Mouse (Mus musculus) G1E-ER4 (cell line): Measurements from ENCODE around the gene Gm49333. TPM values are rescaled to one million over a fixed set of nuclear protein-coding genes. Genes with fewer than 3 reads are reported as not detected.
"Not testable (repeated sequence)": the region's sequence is repeated elsewhere in the genome, so short reads cannot be mapped to it uniquely, and the experiment has no call there.

Experiments used
- GATA1 ChIP-seq: IDR thresholded peaks from one replicate; pipeline ENCODE4 v1.8.0; 2012; ENCODE audit warnings: low read length, inconsistent platforms
- polyA plus RNA-seq: library from polyadenylated mRNA; stranded (reverse); fragments of >175 nt; gene quantifications from 2 replicates; pipeline ENCODE4 v1.2.3, GENCODE M21; 2012

The Gm49333 gene
- polyA plus RNA-seq, 1 experiment, result not detected

GRCm38 (mm10) chr16:20653315-20653714 is 41.9 kb downstream of the Gm49333 start:
- TF ChIP-seq GATA1, result no peak

DNA sequence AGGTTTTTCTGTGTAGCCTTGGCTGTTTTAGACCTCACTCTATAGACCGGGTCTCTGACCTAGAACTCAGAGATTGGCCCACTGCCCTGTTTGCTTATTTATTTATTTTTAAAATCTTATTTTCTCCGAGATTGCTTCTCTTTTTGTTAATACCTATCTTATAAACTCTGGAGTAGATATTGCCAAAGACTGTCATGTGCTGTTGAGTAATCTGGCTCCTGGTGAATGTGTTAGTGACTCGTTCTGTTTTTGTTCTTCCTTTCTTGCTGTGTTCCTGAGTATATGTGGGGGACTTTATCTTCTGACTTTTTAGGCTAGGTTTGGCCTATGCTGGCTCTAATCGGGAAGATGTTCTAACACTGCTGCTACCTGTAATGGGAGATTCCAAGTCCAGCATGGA is 46.3 kb downstream of the Gm49333 start:
- no peak for TF ChIP-seq GATA1

- not testable (repeated sequence) for TF ChIP-seq GATA1
Measured at GRCm38 (mm10) chr16:20668013-20668412, 56.6 kb downstream of the Gm49333 start, which contains the start of gene Eif4g1. Eif4g1 (plus strand) TSS chr16:20668313.

DNA sequence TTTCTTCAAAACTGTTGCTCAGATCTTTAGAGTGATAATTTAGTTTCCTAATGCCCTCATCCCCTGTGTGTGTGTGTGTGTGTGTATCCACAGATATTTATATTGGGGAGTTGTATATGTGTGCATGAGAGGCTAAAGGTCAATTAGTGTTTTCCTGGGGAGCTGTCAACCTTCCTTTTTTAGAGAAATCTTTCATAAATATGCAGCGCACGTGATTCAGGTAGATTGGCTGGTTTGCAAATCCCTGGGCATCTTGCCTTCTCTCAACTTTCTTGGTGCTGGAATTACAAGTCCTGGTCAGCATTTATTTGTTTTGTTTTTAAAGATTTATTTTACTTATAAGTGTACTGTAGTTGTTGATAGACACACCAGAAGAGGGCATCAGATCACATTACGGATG is 58.9 kb downstream of the Gm49333 start:
- TF ChIP-seq GATA1, result no peak

DNA sequence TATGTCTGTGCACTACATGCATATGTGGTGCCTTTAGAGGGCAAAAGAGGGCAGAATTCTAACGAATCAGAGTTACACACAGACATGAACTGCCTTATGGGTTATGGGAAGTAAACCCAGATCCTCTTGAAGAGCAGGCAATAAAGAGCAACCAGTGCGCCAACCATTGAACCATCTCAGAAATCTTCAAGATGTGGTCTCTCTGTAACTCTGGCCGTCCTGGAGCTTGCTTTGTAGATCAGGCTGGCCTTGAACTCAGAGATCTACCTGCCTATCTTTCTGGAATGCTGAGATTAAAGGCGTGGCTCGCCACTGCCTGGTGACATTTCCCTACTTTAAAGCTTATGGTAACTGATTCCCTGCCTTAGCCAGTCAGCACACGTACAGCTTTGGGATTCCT is 60.5 kb downstream of the Gm49333 start:
- TF ChIP-seq GATA1, result no peak

DNA sequence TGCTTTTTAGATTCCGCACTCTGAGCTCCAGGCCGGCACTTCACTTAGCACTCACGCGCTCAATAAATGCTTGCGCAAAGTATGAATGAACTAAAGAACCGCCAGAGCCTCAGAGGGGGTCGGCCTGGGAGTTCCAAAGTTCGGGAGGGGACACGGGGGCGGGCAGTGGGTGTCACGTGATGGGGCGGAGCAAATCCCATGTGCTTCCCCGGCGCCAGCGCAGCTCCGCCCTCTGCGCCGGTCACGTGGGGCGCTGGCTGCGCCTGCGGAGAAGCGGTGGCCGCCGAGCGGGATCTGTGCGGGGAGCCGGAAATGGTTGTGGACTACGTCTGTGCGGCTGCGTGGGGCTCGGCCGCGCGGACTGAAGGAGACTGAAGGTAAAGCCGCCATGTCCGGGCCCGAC is 61.1 kb downstream of the Gm49333 start:
- no peak for TF ChIP-seq GATA1

DNA sequence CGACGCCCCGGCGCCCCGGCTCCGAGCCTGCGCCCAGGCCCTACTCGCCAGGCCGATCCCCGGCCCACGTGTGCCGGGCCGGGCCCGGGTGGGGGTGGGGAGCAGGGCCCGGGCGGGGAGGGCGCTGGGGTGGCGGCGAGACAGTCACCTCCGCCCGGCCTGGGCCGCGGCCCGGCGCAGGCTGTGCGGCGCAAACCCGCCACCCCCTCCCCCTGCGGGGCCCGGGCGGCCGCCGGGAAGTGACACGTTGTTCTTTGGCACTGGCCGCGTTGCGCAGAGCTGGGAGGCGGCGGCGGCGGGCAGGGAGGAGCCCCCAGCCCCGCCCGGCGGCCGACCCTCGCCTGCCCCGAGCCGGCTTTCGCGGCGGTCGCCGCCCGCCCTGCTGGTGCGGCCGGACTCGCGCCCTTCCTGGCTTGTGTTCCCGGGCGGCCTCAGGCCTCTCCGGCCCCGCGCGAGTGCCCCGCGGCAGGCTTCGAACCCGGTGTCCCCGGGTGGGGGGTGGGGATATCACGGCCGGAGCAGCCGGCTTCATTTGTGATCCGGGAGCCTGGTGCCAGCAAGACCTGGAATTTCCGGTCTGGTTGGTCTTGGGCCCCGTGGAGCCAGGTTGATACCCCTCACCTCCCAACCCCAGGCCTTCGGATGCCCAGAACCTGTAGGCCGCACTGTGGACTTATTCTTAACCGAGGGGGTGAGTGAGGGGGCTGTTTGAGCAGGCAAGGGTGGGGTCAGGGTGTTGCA is 61.7 kb downstream of the Gm49333 start:
- no peak for TF ChIP-seq GATA1

GRCm38 (mm10) chr16:20673706-20674303 is 62.4 kb downstream of the Gm49333 start:
- TF ChIP-seq GATA1, result no peak

GRCm38 (mm10) chr16:20675213-20675612 is 63.8 kb downstream of the Gm49333 start:
- no peak for TF ChIP-seq GATA1

GRCm38 (mm10) chr16:20676702-20677101 is 65.3 kb downstream of the Gm49333 start:
- TF ChIP-seq GATA1, result no peak

GRCm38 (mm10) chr16:20677380-20677779 is 66.0 kb downstream of the Gm49333 start:
- no peak for TF ChIP-seq GATA1

GRCm38 (mm10) chr16:20677974-20678675 is 66.7 kb downstream of the Gm49333 start:
- TF ChIP-seq GATA1, result no peak

DNA sequence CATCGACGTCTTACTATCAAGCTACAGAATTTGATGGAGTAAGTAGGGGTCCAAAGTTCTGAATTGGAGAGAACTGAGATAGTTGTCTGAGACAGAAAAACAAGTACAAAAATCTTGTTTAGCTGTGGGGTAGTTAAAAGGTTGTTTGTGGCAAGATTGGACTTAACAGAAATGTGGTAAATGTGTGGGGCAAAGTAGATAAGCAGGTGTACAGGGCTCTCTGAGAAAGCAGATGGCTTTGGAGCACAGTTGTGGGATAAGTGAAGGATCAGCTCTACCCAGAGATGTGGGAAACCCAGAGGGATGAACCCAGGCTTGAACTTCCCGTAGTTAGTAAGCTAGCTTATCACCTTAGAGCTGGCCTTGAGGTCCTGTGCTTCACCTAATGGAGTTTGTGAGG is 79.4 kb downstream of the Gm49333 start:
- TF ChIP-seq GATA1, result peak; percentile 92

DNA sequence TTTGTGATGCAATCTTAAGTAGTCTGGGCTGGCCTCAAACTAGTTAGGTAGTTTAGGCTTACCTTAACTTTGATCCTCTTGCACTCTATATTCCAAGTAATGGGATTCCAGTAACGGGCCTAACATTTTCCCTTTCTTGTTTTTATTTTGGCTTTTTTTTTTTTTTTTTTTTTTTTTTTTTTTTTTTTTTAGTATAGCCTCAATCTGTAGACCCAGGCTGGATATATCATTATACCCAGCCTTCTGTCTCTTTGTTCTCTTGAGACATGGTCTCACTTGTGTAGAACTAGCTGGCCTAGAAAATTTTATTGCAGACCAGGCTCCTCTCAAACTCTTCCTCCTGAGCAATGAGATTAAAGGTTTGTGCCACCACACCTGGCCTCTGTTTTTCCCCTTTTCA is 80.2 kb downstream of the Gm49333 start:
- no peak for TF ChIP-seq GATA1

- TF ChIP-seq GATA1, result no peak
Measured at GRCm38 (mm10) chr16:20692241-20692965, 81.0 kb downstream of the Gm49333 start.
